Mouse (Mus musculus): Measurements from ENCODE around the gene Pkm.

- TF ChIP-seq EP300 (IDR thresholded peaks at IDR 0.05; ENCODE audit: low read depth) (no peak), CTCF (IDR thresholded peaks at IDR 0.05; ENCODE audit: low read depth) (no peak)
Measured at GRCm38 (mm10) chr9:59709225-59709624, 53.1 kb downstream of the Pkm start.
